Mouse (Mus musculus) thymus, adult 2 months (tissue): Measurements from ENCODE around the gene Traf1.

Experiments
- CTCF ChIP-seq: fragments of 200-500 bp; IDR thresholded peaks from 2 replicates; pipeline ENCODE4 v1.5.1; 2012; ENCODE audit warnings: mild to moderate bottlenecking, control low read depth, low read length, moderate library complexity, borderline replicate concordance; ENCODE audit not compliant: control insufficient read depth, poor library complexity, insufficient read depth; ENCODE audit errors: extremely low read depth
- POLR2A ChIP-seq: fragments of 200-500 bp; IDR thresholded peaks from 2 replicates; pipeline ENCODE4 v1.6.1; 2012; ENCODE audit warnings: mild to moderate bottlenecking, low read length, control low read depth, moderate library complexity; ENCODE audit not compliant: control insufficient read depth, poor library complexity, insufficient read depth; ENCODE audit errors: extremely low read depth

GRCm38 (mm10) chr2:34976447-34976846 is 14.9 kb upstream of the Traf1 start:
- TF ChIP-seq POLR2A (no peak), CTCF (no peak)
